Mouse (Mus musculus) lung, embryonic 14.5 days (tissue): ENCODE measurements around the gene Tcf25. TPM values are rescaled to one million over a fixed set of nuclear protein-coding genes. Genes with fewer than 3 reads are reported as not detected.

Experiments used
- ATAC-seq: fragments of 200-750 bp; cut with Nextera tagmentation; 2 replicates; pipeline ENCODE4 v1.8.0; 2017; ENCODE audit warnings: mild to moderate bottlenecking, moderate TSS enrichment, moderate library complexity; ENCODE audit not compliant: insufficient read depth
- DNase-seq: peaks from one replicate; pipeline ENCODE4 v3.0.0-alpha.2; 2015
- H3K27ac ChIP-seq: fragments of 300-500 bp; sonication (generic); 2 replicates; pipeline ENCODE4 v1.5.1; 2014; ENCODE audit warnings: low read depth, mild to moderate bottlenecking, moderate library complexity
- H3K27me3 ChIP-seq: fragments of 300-500 bp; sonication (generic); 2 replicates; pipeline ENCODE4 v1.6.1; 2014; ENCODE audit warnings: low read length, control low read depth; ENCODE audit not compliant: insufficient read depth
- H3K36me3 ChIP-seq: fragments of 300-500 bp; sonication (generic); 2 replicates; pipeline ENCODE4 v1.6.1; 2014; ENCODE audit warnings: control low read depth; ENCODE audit not compliant: insufficient read depth
- H3K4me1 ChIP-seq: fragments of 300-500 bp; sonication (generic); 2 replicates; pipeline ENCODE4 v1.6.1; 2014; ENCODE audit warnings: antibody characterized with exemption, control low read depth; ENCODE audit not compliant: insufficient read depth
- H3K4me2 ChIP-seq: fragments of 300-500 bp; sonication (generic); 2 replicates; pipeline ENCODE4 v1.6.1; 2014; ENCODE audit warnings: mild to moderate bottlenecking
- H3K4me3 ChIP-seq: fragments of 300-500 bp; sonication (generic); 2 replicates; pipeline ENCODE4 v1.5.1; 2014; ENCODE audit warnings: low read depth, low read length
- H3K9ac ChIP-seq: fragments of 300-500 bp; sonication (generic); 2 replicates; pipeline ENCODE4 v1.6.1; 2014
- H3K9me3 ChIP-seq: fragments of 300-500 bp; sonication (generic); 2 replicates; pipeline ENCODE4 v1.6.1; 2016; ENCODE audit warnings: low read depth, low read length, control low read depth
- CTCF ChIP-seq: IDR thresholded peaks from 2 replicates; pipeline ENCODE4 v1.5.1; 2016; ENCODE audit warnings: antibody characterized with exemption, low read depth
- WGBS: fragments of 180-500 bp; shearing (Covaris S2); extraction: QIAGEN DNeasy Blood & Tissue Kit; methylation state at CpG from one replicate; pipeline ENCODE4 v1.1.7; 2014; 5-methylcytosine and 5-hydroxymethylcytosine counted together
- polyA plus RNA-seq: library from polyadenylated mRNA; unstranded; fragments of >200 nt; fragmentation: Nextera tagmentation; extraction: Ambion mirVana; gene quantifications from 2 replicates; pipeline ENCODE4 v1.2.1, GENCODE M21; 2014

The Tcf25 gene
- polyA plus RNA-seq, 1 experiment from 2014 or later: 146 TPM

DNA sequence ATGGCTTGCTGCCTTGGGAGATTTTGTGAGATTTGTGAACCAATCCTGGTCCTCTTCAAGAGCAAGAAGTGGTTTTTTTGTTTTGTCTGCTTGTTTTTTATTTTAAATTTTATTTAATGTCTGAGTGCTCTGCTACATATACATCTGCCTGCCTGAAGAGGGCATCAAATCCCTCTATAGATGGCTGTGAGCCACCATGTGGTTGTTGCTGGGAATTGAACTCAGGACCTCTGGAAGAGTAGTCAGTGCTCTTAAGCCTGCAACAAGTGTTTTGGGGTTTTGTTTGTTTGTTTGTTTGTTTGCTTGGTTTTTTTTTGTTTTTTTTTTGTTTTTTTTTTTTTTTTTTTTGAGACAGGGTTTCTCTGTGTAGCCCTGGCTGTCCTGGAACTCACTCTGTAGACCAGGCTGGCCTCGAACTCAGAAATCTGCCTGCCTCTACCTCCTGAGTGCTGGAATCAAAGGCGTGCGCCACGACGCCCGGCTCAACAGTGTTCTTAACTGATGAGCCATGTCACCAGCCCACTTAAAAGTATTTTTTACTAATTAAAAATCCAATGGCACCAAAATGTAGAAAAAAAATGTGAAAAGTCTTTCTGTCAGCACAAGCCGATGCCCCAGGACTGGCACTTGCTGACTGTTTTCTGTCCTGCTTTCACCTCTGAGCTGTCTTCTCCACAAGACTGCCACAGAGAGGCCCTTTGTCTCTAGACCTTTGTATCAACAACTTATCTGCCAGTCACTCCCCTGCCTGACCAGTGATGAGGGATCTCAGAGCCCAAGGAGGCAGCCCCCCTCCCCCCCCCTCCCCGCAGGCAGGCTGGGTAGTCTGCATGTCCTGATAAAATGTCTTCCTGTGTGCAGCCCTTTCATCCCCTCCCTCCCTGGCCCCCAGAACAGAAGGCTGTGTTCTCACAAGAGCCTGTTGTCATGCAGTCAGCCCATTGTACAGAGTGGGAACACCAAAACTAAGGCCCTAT is 42.7 kb downstream of the Tcf25 start:
- TF ChIP-seq CTCF: peak; percentile 33
- 76% methylated on average over 8 of the region's 8 CpGs for WGBS
- ATAC-seq: no peak

DNA sequence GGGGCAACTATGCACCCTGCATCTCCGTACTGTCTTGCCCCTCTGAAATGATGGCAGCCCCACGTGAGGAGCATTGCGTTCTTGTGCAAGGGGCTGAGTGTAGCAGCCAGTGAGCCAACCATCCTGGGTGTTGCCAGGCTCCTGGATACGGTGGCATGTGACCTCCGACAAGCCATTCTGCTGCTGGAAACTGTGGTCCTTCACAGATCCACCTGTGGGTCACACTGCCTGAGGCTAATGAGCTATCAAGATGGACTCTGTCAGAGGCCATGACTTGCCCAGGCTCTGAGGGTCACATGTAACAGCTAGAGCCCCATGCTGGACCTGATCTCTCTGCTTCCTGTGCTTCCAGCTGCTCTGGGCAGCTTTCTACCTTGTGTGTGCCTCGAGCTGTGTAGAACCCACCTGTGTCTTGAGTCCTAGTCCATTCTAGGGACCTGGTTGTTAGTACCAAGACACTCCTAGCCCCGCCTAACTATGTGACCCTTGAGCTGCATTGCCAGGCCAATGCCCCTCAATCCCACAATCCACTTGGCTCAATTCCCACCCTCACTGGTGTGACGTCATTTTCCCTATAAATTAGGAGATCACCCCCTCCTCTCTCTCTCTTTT is 43.5 kb downstream of the Tcf25 start:
- H3K4me2 ChIP-seq: no peak overlapping the region
- H3K27ac ChIP-seq: no peak overlapping the region
- no peak overlapping the region for H3K9ac ChIP-seq
- H3K9me3 ChIP-seq: no peaks in the 10 kb centered on the region
- DNase-seq (no peak), ATAC-seq (no peak)
- H3K36me3 ChIP-seq: no peaks in the 10 kb centered on the region
- H3K27me3 ChIP-seq: peaks cover 23% of the 10 kb centered on the region
- H3K4me3 ChIP-seq: no peak overlapping the region
- WGBS: 73% methylated on average over 8 of the region's 8 CpGs
- no peaks in the 10 kb centered on the region for H3K4me1 ChIP-seq
- no peak for TF ChIP-seq CTCF

More for the DNA sequence above, 42.7 kb downstream of the Tcf25 start:
- DNase-seq: peak; percentile 49
- H3K27me3 ChIP-seq: peaks cover 31% of the 10 kb centered on the region
- H3K4me2 ChIP-seq: no peak overlapping the region
- H3K36me3 ChIP-seq: no peaks in the 10 kb centered on the region
- no peak overlapping the region for H3K27ac ChIP-seq
- no peaks in the 10 kb centered on the region for H3K9me3 ChIP-seq
- no peaks in the 10 kb centered on the region for H3K4me1 ChIP-seq
- H3K4me3 ChIP-seq: no peak overlapping the region
- no peak overlapping the region for H3K9ac ChIP-seq

GRCm38 (mm10) chr8:123419711-123420110 is 46.2 kb downstream of the Tcf25 start:
- ATAC-seq (no peak), DNase-seq (no peak)
- Histone ChIP-seq H3K9ac (no peak overlapping the region), H3K4me3 (no peak overlapping the region), H3K36me3 (no peaks in the 10 kb centered on the region), H3K27ac (no peak overlapping the region), H3K4me1 (no peaks in the 10 kb centered on the region), H3K4me2 (no peak overlapping the region), H3K27me3 (no peaks in the 10 kb centered on the region), H3K9me3 (no peaks in the 10 kb centered on the region)
- no peak for TF ChIP-seq CTCF
- 83% methylated on average over 4 of the region's 4 CpGs for WGBS

DNA sequence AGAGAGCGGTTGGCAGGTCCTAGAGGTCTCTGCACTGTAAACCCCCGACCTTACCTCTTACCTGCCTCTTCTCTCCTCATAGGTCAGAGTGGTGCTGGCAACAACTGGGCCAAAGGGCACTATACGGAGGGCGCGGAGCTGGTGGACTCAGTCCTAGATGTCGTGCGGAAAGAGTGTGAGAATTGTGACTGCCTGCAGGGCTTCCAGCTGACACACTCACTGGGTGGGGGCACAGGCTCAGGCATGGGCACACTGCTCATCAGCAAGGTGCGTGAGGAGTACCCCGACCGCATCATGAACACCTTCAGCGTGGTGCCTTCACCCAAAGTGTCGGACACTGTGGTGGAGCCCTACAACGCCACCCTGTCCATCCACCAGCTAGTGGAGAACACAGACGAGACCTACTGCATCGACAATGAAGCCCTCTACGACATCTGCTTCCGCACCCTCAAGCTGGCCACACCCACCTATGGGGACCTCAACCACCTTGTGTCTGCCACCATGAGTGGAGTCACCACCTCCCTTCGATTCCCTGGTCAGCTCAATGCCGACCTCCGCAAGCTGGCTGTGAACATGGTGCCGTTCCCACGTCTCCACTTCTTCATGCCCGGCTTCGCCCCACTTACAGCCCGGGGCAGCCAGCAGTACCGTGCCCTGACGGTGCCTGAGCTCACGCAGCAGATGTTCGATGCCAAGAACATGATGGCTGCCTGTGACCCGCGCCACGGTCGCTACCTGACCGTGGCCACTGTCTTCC is 47.1 kb downstream of the Tcf25 start:
- no peak overlapping the region for H3K9ac ChIP-seq
- H3K27me3 ChIP-seq: no peaks in the 10 kb centered on the region
- H3K27ac ChIP-seq: no peak overlapping the region
- no peak overlapping the region for H3K4me3 ChIP-seq
- H3K4me1 ChIP-seq: no peaks in the 10 kb centered on the region
- H3K36me3 ChIP-seq: no peaks in the 10 kb centered on the region
- H3K9me3 ChIP-seq: no peaks in the 10 kb centered on the region
- DNase-seq (no peak), ATAC-seq (no peak)
- 88% methylated on average over 34 of the region's 34 CpGs for WGBS
- H3K4me2 ChIP-seq: no peak overlapping the region
- TF ChIP-seq CTCF: no peak

- no peak overlapping the region for H3K4me3 ChIP-seq
- no peak for TF ChIP-seq CTCF
- H3K27ac ChIP-seq: no peak overlapping the region
- no peaks in the 10 kb centered on the region for H3K27me3 ChIP-seq
- WGBS: 82% methylated on average over 19 of the region's 19 CpGs
- H3K4me1 ChIP-seq: no peaks in the 10 kb centered on the region
- peaks cover under 1% of the 10 kb centered on the region; the same call in 1 of the 2 replicates for H3K9me3 ChIP-seq
- no peak for DNase-seq
- H3K9ac ChIP-seq: no peak overlapping the region
- no peak overlapping the region for H3K4me2 ChIP-seq
- no peak for ATAC-seq
- no peaks in the 10 kb centered on the region for H3K36me3 ChIP-seq
Measured at GRCm38 (mm10) chr8:123421325-123421724, 47.8 kb downstream of the Tcf25 start.

DNA sequence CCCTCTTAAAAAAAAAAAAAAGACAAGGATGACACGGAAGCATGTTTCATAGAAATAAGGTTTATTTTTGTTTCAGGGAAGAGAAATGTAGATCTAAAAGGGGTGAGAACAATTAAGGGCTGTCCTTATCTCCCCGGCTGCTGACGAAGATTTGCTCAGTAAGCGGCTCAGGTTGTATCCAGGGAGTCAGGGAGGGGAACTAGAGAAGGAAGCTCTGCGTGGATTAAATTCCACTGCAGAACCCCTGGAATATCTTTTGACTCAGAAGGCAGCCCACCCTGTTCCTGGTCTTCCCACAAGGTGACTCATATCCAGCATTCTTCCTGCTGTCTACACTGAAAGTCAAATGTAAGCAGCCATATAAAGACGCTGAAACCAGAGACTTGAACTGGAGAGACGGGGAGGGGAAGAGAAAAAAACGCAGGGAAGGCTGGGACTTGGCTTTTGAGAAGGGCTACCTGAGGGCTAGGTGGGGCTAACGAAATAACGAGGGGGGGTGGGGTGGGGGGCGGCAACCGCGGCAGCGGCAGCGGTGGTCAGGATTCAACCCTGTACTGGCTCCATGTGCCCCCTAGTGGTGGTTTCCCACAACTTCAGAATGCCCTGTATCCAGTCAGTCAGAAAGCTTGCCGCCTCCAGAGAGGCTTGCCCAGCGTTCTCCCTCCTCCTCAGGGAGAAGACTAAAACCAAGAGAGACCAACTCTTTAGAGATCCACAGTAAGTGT is 48.7 kb downstream of the Tcf25 start:
- H3K27ac ChIP-seq: no peak overlapping the region
- H3K9ac ChIP-seq: no peak overlapping the region; the same call in 1 of the 2 replicates
- peak overlapping the region; percentile 54 for H3K4me2 ChIP-seq
- no peaks in the 10 kb centered on the region for H3K27me3 ChIP-seq
- peak; percentile 85 for DNase-seq
- H3K4me1 ChIP-seq: no peaks in the 10 kb centered on the region
- peak; percentile 52; the same call in 1 of the 2 replicates for ATAC-seq
- no peaks in the 10 kb centered on the region for H3K36me3 ChIP-seq
- peak overlapping the region; percentile 9; the same call in 1 of the 2 replicates for H3K4me3 ChIP-seq
- TF ChIP-seq CTCF: peak; percentile 78
- WGBS: 7% methylated on average over 17 of the region's 17 CpGs
- peaks cover 10% of the 10 kb centered on the region; the same call in 1 of the 2 replicates for H3K9me3 ChIP-seq
